Mouse (Mus musculus): ENCODE results near the gene Rab20. TPM values are rescaled to one million over a fixed set of nuclear protein-coding genes. Genes with fewer than 3 reads are reported as not detected.

Rab20 gene
- polyA plus RNA-seq (2016; fragmentation: Nextera tagmentation; extraction: Ambion mirVana): 0.81 and 0.93 TPM in 2 replicates

- H3K9me3 ChIP-seq: no peaks in the 10 kb centered on the region
- peaks cover 45% of the 10 kb centered on the region for H3K4me1 ChIP-seq (replicated peaks)
- peaks cover 88% of the 10 kb centered on the region for H3K27me3 ChIP-seq
- no peaks in the 10 kb centered on the region for H3K36me3 ChIP-seq
- peak; percentile 34; the same call in 1 of the 2 replicates for ATAC-seq (ENCODE audit: insufficient number of reproducible peaks, insufficient read depth, low FRiP score, low TSS enrichment, low read depth)
- no peak within 1 kb of the TSS for H3K27ac ChIP-seq
- peak within 1 kb of the TSS; percentile 57 for H3K4me3 ChIP-seq (replicated peaks)
- H3K4me2 ChIP-seq: peak within 1 kb of the TSS; percentile 99
- peak within 1 kb of the TSS; percentile 56 for H3K9ac ChIP-seq (replicated peaks)
- under 1% methylated on average over 69 of the region's 69 CpGs for WGBS
Measured at GRCm38 (mm10) chr8:11477811-11478761, at the start of gene Rab20. TSS of gene Rab20 (minus strand) at chr8:11478710.

GRCm38 (mm10) chr8:11523331-11523730 lies 44.8 kb upstream of the Rab20 start:
- H3K9ac ChIP-seq (replicated peaks): no peak overlapping the region
- no peak overlapping the region for H3K27ac ChIP-seq
- ATAC-seq (ENCODE audit: insufficient number of reproducible peaks, insufficient read depth, low FRiP score, low TSS enrichment, low read depth): no peak
- WGBS: 70% methylated on average over 3 of the region's 3 CpGs
- H3K9me3 ChIP-seq: no peaks in the 10 kb centered on the region
- H3K4me2 ChIP-seq: no peak overlapping the region
- H3K36me3 ChIP-seq: peaks cover 49% of the 10 kb centered on the region
- H3K4me1 ChIP-seq (replicated peaks): no peaks in the 10 kb centered on the region
- no peak overlapping the region for H3K4me3 ChIP-seq (replicated peaks)
- no peaks in the 10 kb centered on the region for H3K27me3 ChIP-seq

GRCm38 (mm10) chr8:11518676-11519075 lies 40.2 kb upstream of the Rab20 start:
- no peak overlapping the region for H3K27ac ChIP-seq
- H3K4me3 ChIP-seq (replicated peaks): no peak overlapping the region
- H3K4me2 ChIP-seq: no peak overlapping the region
- H3K9ac ChIP-seq (replicated peaks): no peak overlapping the region
- H3K36me3 ChIP-seq: peaks cover 82% of the 10 kb centered on the region
- 95% methylated on average over 11 of the region's 11 CpGs for WGBS
- H3K27me3 ChIP-seq: no peaks in the 10 kb centered on the region
- no peaks in the 10 kb centered on the region for H3K4me1 ChIP-seq (replicated peaks)
- no peaks in the 10 kb centered on the region for H3K9me3 ChIP-seq
- ATAC-seq (ENCODE audit: insufficient number of reproducible peaks, insufficient read depth, low FRiP score, low TSS enrichment, low read depth): no peak

GRCm38 (mm10) chr8:11518056-11518396 lies 39.5 kb upstream of the Rab20 start:
- Histone ChIP-seq H3K4me3 (replicated peaks) (no peak overlapping the region), H3K9ac (replicated peaks) (no peak overlapping the region), H3K36me3 (peaks cover 85% of the 10 kb centered on the region), H3K4me1 (replicated peaks) (no peaks in the 10 kb centered on the region), H3K9me3 (no peaks in the 10 kb centered on the region), H3K4me2 (no peak overlapping the region), H3K27ac (no peak overlapping the region), H3K27me3 (no peaks in the 10 kb centered on the region)
- WGBS: 86% methylated on average over 6 of the region's 6 CpGs
- no peak for ATAC-seq (ENCODE audit: insufficient number of reproducible peaks, insufficient read depth, low FRiP score, low TSS enrichment, low read depth)

- Histone ChIP-seq H3K4me1 (replicated peaks) (no peaks in the 10 kb centered on the region), H3K9ac (replicated peaks) (no peak overlapping the region), H3K4me3 (replicated peaks) (no peak overlapping the region), H3K9me3 (no peaks in the 10 kb centered on the region), H3K27me3 (no peaks in the 10 kb centered on the region), H3K36me3 (peaks cover 89% of the 10 kb centered on the region), H3K4me2 (no peak overlapping the region), H3K27ac (no peak overlapping the region)
- WGBS: 88% methylated on average over 16 of the region's 16 CpGs
- no peak for ATAC-seq (ENCODE audit: insufficient number of reproducible peaks, insufficient read depth, low FRiP score, low TSS enrichment, low read depth)
Measured at GRCm38 (mm10) chr8:11517366-11518055, 39.0 kb upstream of the Rab20 start.

GRCm38 (mm10) chr8:11516292-11516691 lies 37.8 kb upstream of the Rab20 start:
- Histone ChIP-seq H3K4me1 (replicated peaks) (no peaks in the 10 kb centered on the region), H3K4me3 (replicated peaks) (no peak overlapping the region), H3K27ac (no peak overlapping the region), H3K27me3 (no peaks in the 10 kb centered on the region), H3K4me2 (no peak overlapping the region), H3K9me3 (no peaks in the 10 kb centered on the region), H3K9ac (replicated peaks) (no peak overlapping the region), H3K36me3 (peaks cover 92% of the 10 kb centered on the region)
- ATAC-seq (ENCODE audit: insufficient number of reproducible peaks, insufficient read depth, low FRiP score, low TSS enrichment, low read depth): no peak
- WGBS: 96% methylated on average over 9 of the region's 9 CpGs

- WGBS: 92% methylated on average over 5 of the region's 5 CpGs
- H3K27me3 ChIP-seq: no peaks in the 10 kb centered on the region
- no peak for ATAC-seq (ENCODE audit: insufficient number of reproducible peaks, insufficient read depth, low FRiP score, low TSS enrichment, low read depth)
- H3K4me2 ChIP-seq: no peak overlapping the region
- H3K9me3 ChIP-seq: no peaks in the 10 kb centered on the region
- peaks cover 96% of the 10 kb centered on the region for H3K36me3 ChIP-seq
- no peak overlapping the region for H3K27ac ChIP-seq
- H3K4me3 ChIP-seq (replicated peaks): no peak overlapping the region
- H3K9ac ChIP-seq (replicated peaks): no peak overlapping the region
- no peaks in the 10 kb centered on the region for H3K4me1 ChIP-seq (replicated peaks)
Measured at GRCm38 (mm10) chr8:11513247-11513646, 34.7 kb upstream of the Rab20 start.

- H3K36me3 ChIP-seq: peaks cover 96% of the 10 kb centered on the region
Measured at GRCm38 (mm10) chr8:11512711-11513110, 34.2 kb upstream of the Rab20 start.

GRCm38 (mm10) chr8:11510971-11511370 lies 32.5 kb upstream of the Rab20 start:
- peaks cover 95% of the 10 kb centered on the region for H3K36me3 ChIP-seq
- H3K9me3 ChIP-seq: no peaks in the 10 kb centered on the region
- H3K9ac ChIP-seq (replicated peaks): no peak overlapping the region
- no peak overlapping the region for H3K4me2 ChIP-seq
- 87% methylated on average over 5 of the region's 5 CpGs for WGBS
- no peaks in the 10 kb centered on the region for H3K27me3 ChIP-seq
- ATAC-seq (ENCODE audit: insufficient number of reproducible peaks, insufficient read depth, low FRiP score, low TSS enrichment, low read depth): no peak
- H3K4me1 ChIP-seq (replicated peaks): no peaks in the 10 kb centered on the region; the same call in 1 of the 2 replicates
- H3K4me3 ChIP-seq (replicated peaks): no peak overlapping the region
- H3K27ac ChIP-seq: no peak overlapping the region

More at GRCm38 (mm10) chr8:11512711-11513110, 34.2 kb upstream of the Rab20 start:
- Histone ChIP-seq H3K4me2 (no peak overlapping the region), H3K9ac (replicated peaks) (no peak overlapping the region), H3K4me1 (replicated peaks) (no peaks in the 10 kb centered on the region), H3K27me3 (no peaks in the 10 kb centered on the region), H3K9me3 (no peaks in the 10 kb centered on the region), H3K4me3 (replicated peaks) (no peak overlapping the region), H3K27ac (no peak overlapping the region)
- no peak for ATAC-seq (ENCODE audit: insufficient number of reproducible peaks, insufficient read depth, low FRiP score, low TSS enrichment, low read depth)
- WGBS: 86% methylated on average over 9 of the region's 9 CpGs

- H3K4me2 ChIP-seq: no peak overlapping the region
Measured at GRCm38 (mm10) chr8:11508880-11509279, 30.4 kb upstream of the Rab20 start.

GRCm38 (mm10) chr8:11506802-11507201 lies 28.3 kb upstream of the Rab20 start:
- H3K27me3 ChIP-seq: no peaks in the 10 kb centered on the region
- H3K4me2 ChIP-seq: no peak overlapping the region
- peak overlapping the region; percentile 29; the same call in 1 of the 2 replicates for H3K27ac ChIP-seq
- no peak overlapping the region for H3K4me3 ChIP-seq (replicated peaks)
- peak; percentile 60; the same call in 1 of the 2 replicates for ATAC-seq (ENCODE audit: insufficient number of reproducible peaks, insufficient read depth, low FRiP score, low TSS enrichment, low read depth)
- no peaks in the 10 kb centered on the region; the same call in 1 of the 2 replicates for H3K4me1 ChIP-seq (replicated peaks)
- H3K9ac ChIP-seq (replicated peaks): no peak overlapping the region
- peaks cover 94% of the 10 kb centered on the region for H3K36me3 ChIP-seq
- no peaks in the 10 kb centered on the region for H3K9me3 ChIP-seq
- 53% methylated on average over 6 of the region's 6 CpGs for WGBS

More at GRCm38 (mm10) chr8:11508880-11509279, 30.4 kb upstream of the Rab20 start:
- Histone ChIP-seq H3K9me3 (no peaks in the 10 kb centered on the region), H3K36me3 (peaks cover 96% of the 10 kb centered on the region), H3K9ac (replicated peaks) (no peak overlapping the region), H3K4me3 (replicated peaks) (no peak overlapping the region), H3K27ac (no peak overlapping the region), H3K27me3 (no peaks in the 10 kb centered on the region), H3K4me1 (replicated peaks) (no peaks in the 10 kb centered on the region; the same call in 1 of the 2 replicates)
- no peak for ATAC-seq (ENCODE audit: insufficient number of reproducible peaks, insufficient read depth, low FRiP score, low TSS enrichment, low read depth)
- 76% methylated on average over 10 of the region's 10 CpGs for WGBS

All from limb, embryonic 12.5 days (tissue).